Mouse (Mus musculus): ENCODE results near the gene Lrrtm1.

The Lrrtm1 gene

DNA sequence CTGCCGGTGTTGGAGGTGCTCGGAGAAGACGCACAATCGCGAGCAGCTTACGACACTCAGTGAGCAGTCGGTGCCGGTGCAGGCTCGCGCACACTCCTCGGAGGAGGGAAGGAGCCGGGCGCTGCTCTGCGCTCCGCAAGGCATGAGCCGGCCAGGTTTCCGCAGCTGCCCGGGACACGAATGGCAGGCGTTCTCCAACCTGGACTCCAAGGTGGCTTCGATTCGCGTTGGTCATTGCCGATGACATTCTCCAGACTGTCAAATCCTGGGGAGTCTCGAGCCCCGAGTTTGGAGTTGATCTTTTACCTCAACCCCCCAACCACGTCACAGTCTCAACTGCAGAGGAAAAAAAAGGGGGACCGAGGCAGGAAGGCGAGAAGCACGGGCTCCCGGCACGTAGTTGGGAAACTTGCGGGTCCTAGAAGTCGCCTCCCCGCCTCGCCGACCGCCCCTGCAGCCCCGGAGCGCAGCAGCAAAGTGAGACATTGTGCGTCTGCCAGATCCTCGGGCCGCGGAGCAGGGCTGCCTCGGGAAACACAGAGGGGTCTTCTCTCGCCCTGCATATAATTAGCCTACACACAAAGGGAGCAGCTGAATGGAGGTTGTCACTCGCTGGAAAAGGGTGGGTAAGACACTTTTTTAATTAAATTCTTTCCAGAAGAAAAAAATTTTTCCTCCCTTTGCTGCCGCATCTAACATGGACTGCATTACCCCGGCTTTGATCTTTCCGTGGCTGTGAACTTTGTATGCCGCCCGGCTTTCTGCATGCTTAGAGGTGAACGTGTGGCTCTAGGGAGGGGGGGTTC lies at the start of gene Lrrtm1:
Gene Lrrtm1 (plus strand): TSS at position 89 of the 806 bp plus-strand sequence.
- DNase-seq = peak; percentile 36

DNA sequence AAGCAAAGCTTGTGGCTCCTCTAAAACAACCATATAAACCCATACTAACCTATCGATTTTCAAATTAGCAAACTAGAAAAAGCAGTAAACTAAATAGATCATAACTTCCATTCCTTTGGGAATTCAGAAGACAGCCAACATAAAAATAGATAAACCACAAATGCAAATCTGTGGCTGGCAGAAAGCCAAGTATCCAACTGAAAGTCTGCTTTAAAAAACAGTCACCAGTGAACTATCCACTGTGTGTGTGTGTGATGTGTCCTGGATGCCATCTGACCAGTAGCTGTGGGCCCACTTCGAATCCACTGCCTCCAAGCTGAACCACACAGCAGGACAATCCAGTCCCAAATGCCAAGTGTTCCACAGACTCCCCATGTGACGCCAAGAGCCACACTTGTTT lies 45.8 kb upstream of the Lrrtm1 start:
- no peak for DNase-seq

- no peak for DNase-seq
Measured at GRCm38 (mm10) chr6:77199375-77199774, 43.1 kb upstream of the Lrrtm1 start.

DNA sequence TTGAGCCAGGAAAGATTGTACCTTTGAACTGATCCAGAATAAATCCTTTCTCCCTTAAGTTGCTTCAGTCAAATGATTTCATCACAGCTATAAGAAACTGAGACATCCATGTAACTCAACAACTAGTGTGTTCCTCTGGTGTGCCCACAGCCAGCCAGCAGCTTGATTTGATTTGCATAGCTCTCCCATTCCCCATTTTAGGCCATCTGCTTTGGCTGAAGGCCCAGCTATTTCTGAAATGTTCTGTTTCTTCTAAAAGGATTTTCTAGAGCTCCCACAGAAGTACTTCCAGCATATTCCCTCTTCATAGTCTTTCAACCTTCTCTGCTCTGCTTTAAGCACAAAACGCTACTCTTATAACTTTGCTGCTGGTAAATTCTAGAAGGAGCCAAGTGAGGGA lies 33.3 kb upstream of the Lrrtm1 start:
- no peak for DNase-seq

DNA sequence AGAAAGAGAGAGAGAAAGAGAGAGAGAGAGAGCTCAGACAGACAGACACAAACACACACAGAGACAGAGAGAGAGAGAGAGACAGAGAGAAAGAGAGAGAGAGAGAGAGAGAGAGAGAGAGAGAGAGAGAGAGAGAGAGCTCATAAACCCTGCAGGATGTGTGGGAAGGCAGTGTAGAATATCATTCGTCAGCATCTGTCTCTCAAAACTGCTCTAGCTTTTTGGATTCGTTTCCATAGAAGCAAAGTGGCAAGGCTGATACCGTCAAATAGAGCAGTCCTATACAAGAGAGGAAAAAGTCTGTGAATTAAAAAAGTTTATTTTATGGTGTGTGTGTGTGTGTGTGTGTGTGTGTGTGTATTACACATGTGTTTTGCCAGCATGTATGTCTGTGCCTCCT lies 32.6 kb upstream of the Lrrtm1 start:
- no peak for DNase-seq

GRCm38 (mm10) chr6:77213757-77214409 lies 28.6 kb upstream of the Lrrtm1 start:
- peak; percentile 30 for DNase-seq

DNA sequence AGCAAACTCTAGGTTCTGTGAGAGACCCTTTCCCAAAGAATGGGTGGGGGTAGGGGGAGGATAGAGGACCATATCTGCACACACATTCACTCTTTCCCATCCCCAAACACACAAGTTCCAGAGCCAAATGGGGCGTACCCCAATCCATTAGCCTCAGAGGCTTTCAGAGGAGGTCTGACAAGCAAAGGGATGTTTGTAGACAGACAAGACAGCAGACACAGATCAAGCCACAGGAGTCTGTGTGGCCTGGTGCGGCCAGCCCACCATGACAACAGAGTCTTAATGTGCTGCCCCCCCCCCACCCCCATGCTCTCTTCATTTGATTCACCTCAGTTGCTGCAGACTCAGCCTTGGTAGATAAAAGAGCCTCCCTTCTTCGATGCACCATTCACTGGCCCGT lies 27.2 kb upstream of the Lrrtm1 start:
- DNase-seq = no peak

DNA sequence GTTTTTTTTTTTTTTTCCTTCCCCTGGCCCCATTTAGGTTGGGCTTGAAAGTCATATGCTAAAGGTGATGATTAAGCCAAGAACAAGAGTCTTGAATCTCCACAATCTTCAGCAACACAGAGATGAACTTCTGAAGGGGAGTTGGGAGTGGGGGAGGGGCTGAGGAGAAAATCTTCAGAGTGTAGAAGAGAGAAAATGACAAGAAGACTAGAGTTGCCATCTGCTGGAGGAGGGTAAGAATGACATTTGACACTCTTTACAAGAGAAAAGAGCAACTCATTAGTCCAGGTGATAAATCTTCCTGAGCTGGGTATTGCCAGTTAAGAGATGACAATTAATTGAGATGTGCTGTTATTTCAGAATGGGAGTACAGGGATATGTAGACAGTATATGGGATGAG lies 23.6 kb upstream of the Lrrtm1 start:
- no peak for DNase-seq

DNA sequence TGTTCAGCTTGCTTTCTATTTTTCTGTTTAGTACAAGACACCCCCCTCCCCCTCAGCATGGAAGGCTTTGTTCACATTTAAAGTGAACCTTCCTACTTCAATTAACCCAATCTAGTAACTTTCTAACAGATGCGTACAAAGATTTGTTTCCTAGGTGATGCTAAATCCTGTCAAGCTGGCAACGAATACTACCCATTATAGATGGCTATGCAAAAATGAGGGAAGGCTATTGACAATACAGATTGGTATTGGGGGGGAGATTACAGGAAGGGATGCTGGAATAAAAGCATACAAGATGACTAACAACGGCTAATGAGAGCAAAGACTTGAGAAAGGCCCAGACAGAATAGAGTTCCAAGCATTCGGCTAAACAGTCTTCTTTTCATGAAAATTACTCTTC lies 21.7 kb upstream of the Lrrtm1 start:
- no peak for DNase-seq

DNA sequence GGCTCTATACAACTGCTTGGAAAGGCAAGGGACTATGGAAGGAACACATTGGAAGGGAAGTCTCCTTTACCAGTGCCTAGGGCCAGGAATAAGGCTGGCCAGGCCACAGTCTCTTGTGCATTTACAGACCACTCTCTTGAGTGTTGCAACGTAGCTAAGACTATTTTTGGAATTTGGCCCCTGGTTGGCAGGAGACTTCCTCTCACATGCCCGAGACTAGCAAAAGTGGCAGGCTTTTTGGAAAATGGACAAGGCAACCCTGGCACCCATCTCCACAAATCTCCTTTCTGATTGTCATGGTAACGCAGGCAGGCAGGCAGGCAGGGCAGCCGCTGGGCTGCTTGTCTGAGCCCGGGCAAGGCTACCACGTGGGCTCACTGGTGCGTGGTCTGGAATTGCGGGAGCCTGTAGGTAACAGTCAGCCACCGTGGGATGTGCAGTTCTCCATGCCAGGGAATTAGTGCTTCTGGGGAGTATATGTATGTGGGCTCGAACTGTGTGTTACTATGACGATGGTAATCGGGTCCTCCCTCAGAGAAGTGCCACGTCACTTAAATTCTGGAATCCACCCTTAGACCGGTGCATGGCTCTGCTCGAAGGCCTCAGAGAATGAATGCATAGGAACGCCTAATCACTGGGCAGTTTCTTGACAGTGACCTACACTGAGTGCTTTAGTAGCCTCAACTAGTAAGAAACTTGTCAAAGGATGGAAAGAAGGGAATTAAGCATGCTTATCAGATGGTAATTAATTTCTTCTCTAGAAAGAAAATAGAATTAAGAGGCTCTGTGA lies 19.4 kb upstream of the Lrrtm1 start:
- peak; percentile 29 for DNase-seq

DNA sequence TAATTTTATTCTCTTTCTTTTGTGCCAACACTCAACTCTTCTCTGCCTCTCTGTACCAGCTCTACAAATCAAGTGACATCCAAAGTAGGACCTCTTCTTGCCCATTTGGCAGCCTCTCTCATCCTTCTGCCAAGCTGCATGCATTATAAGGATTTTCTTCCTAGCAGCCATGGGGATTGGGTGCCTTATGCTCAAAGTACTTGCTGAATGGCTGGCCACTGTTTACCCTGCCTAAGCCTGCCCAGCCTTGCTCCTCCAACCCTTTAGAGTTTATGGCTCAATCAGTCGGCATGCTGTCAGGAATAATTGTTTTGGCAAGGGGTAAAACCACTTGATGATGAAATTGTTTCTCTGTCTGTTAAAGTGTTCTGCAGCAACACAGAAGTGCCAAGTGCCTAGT lies 2.1 kb upstream of the Lrrtm1 start:
- no peak for DNase-seq

GRCm38 (mm10) chr6:77243541-77244231 lies 1.2 kb downstream of the Lrrtm1 start:
- DNase-seq = peak; percentile 21

DNA sequence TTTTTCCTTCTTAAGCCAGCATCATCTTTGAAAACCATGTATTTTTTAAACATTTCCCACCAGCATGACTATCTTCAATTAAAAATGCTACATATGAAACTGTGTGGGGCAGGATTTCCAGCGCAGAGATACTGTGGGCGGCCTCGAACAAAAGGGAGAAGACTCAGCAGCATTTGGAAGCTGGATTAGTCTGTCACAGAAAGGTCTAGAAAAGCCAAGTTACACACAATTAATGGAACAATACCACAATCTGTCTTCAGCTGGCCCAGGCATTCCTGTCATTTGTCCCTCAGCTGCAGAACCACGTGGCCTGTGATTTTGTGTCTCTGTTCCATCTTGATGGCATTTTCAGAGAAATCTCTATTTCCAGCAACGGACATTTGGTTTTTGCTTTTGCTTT lies 11.0 kb downstream of the Lrrtm1 start:
- no peak for DNase-seq

DNA sequence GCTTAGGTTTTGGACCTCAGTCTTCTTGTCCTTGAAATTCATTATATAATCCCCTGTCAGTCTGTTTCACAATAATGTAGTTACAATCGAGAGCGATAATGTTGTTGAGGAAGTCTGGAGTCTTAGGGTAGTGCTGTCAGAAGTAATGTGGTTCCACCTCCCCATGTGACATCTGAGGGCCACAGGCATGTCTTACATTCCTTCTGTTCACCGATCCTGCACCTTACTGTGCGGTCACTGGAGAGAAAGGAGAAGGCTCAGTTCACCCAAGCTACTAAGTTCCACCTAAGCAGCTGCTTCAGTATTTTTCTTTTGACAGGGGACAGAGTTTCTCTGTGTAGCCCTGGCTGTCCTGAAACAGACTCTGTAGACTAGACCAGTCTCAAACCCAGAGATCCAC lies 13.9 kb downstream of the Lrrtm1 start:
- no peak for DNase-seq

DNA sequence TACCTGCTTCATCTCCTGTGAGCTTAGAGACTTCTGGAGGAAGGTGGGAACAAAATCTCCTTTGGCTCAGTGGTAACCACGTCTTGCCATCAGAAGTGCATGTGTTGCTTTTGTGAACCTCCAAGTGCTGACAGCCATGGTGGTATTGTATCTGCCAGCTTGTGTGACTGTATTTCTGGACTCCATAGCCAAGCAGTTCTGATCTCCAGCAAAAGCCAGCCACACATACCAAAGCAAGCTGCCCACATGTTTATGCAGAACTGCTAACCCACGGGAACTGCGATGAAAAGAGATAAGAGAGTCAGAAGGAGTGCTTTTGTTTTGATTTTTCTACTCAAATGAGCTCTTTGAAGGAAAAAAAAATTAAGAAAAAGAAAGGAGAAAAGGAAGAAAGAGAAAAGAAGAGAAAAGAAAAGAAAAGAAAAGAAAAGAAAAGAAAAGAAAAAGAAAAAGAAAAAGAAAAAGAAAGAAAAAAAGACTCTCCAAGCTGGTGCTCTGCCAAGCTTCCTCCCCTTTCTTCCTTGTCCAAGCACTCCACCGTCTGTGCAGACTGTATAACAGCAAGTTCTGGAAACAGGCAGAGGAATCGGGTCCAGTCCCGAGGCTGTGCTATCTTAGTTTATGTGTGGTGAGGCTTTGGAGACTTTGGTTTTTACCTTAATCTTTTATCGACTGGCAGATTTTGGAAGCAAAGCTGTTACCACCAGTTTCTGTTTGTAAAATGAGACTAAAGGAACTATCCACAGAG lies 15.0 kb downstream of the Lrrtm1 start:
- DNase-seq = no peak

DNA sequence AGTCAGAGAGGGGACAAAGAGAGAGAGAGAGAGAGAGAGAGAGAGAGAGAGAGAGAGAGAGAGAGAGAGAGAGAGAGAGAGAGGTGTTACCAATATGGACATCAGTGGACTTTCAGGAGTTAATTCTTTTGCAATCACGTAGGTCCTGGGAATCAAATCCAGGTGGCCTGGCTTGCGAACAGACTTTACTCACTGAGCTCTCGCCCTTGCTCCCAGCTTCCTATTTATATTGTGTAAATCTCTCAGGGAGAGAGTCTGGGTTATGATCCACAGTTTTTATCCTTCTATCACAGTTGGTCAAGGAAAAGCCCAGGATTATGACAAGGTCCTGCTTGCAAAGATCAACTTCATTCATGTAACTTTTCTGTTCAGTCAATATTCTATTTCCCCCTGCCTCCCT lies 22.7 kb downstream of the Lrrtm1 start:
- DNase-seq = no peak

DNA sequence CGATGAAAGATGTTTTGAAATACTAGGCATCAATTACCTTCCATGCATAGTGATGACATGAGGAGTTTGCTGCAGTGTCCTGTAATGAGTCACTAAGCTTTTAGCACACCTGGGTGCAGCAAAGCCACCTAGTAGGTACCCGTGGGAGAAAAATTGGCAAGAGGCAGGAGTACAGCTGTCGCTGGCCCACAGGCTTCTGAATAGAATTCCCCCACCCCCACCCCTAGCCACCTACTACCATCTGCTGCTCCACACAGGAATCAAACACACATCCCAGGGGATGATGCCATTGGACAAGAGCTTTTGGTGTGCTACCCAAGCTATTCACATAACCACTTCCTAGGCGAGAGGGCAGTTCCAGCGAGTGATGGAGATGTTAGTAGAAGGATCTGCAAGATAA lies 36.3 kb downstream of the Lrrtm1 start:
- no peak for DNase-seq

DNA sequence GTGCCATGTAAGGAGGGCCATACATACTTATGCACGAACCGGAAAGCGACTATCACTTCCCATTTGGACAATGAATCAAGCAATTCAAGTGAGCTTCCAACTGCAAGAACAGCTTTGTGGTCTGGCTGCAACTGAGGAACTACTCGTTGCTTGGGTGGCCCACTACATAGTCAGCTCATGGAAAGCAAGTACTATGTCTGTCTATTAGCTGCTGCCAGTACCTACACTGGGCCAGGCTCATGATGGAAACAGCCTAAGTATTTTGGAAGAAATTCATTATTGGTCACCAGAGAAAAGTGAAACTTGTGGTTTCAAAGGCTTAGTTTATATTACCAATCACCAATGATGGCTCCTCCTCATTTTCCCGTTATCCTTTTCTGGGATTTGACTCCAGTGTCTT lies 43.8 kb downstream of the Lrrtm1 start:
- DNase-seq = no peak

DNA sequence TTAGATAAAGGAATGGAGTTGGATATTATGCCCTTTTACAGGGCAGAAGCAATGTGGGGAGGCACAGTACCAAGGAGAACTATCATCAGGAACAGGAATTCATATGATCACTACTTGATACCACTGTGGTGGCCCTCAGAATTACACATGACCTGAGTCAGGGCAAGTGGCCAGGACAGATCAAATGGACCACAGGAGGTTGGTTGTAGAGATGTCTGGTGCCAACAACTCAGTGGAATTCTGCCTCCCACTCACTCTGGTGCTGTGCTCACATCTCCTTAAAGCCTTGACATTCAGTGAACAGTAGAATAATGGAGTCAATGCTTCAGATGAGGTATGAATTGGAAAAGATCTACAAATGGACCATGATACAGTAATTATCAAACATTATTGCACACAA lies 45.9 kb downstream of the Lrrtm1 start:
- DNase-seq = peak; percentile 11

DNA sequence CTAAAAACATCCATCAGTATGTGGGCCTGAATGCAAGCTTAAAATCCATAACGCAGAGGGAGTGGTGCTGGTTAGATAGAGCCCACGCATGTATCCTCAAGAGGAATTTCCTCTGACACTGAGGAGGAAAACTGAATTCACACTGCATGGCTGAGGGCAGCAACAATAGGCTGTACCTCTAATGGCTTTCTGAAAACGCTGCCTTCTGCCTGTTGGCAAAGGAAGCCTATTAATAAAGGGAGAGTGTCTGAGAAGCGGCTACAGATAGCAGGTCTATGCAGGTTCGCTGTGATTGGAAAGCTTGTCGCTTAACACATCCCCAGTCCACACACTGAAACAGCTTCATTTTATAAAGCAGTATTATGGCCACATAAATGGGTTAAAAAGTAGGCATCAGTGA lies 48.9 kb downstream of the Lrrtm1 start:
- DNase-seq = no peak

- no peak for DNase-seq
Measured at GRCm38 (mm10) chr6:77301305-77301704, 58.8 kb downstream of the Lrrtm1 start.

- DNase-seq = no peak
Measured at GRCm38 (mm10) chr6:77306796-77307195, 64.3 kb downstream of the Lrrtm1 start.

Measured in cerebellum, adult 8-10 months (tissue).